Comparison of ENCODE assay signal across 10 mouse cellular contexts in genomic region chr10:84411122-84412105, GRCm38 (mm10). TPM values are rescaled to one million over a fixed set of nuclear protein-coding genes. Genes with fewer than 3 reads are reported as not detected.
DNase-seq lines count a peak whose midpoint lies in the region; ATAC-seq and TF ChIP-seq lines count a peak whose summit lies in the region.
"Had no signal": no experiment of that assay in that cellular context is flagged by ENCODE, and none has a peak within 500 bp of the region (broad histone marks: within the 10 kb centered on the region; RNA-seq: fewer than 3 reads in every experiment).

No protein-coding gene starts in this region.

- H3K36me3 ChIP-seq in kidney, embryonic 15.5 days: peaks cover 4% of the 10 kb centered on the region

- no peak for TF ChIP-seq CTCF in cerebellum, adult 2 months (IDR thresholded peaks at IDR 0.05; ENCODE audit: borderline replicate concordance, insufficient read depth, low read depth, low read length)

- ATAC-seq in kidney, embryonic 15.5 days (replicated peaks; ENCODE audit: low FRiP score): no peak
- ATAC-seq: inflammation-experienced regulatory T-cells, adult 6 months had no signal

- no peak overlapping the region for H3K4me3 ChIP-seq in cerebellum, adult 2 months (replicated peaks; ENCODE audit: insufficient read depth, low read depth, low read length)
- no peak overlapping the region for H3K4me3 ChIP-seq in kidney, embryonic 15.5 days (replicated peaks)

- peak; percentile 63 to 67 for DNase-seq in cerebellum, adult 2 months
- DNase-seq in cerebellum, adult 11-12 months: no peak
- peak; percentile 66 for DNase-seq in kidney, adult 9 months
- peak; percentile 39 to 46 for DNase-seq in cerebellum, postnatal 36 days
- peak; percentile 57 to 70 for DNase-seq in kidney, postnatal 36 days
- DNase-seq in right cerebral cortex, postnatal 10 days (ENCODE audit: low spot score in 2 of 2): no peak
- no peak for DNase-seq in c-Kit-positive CD71-positive TER-119-positive erythroid progenitor cells, embryonic 14.5 days (ENCODE audit: low spot score)

- 37% methylated on average over 16 of the region's 16 CpGs for WGBS in cerebellum, adult 2 months
- WGBS in kidney, embryonic 15.5 days: 80% methylated on average over 16 of the region's 16 CpGs

- peak overlapping the region; percentile 84 for H3K27ac ChIP-seq in cerebellum, adult 2 months (ENCODE audit: insufficient read depth, low read length)
- no peak overlapping the region for H3K27ac ChIP-seq in kidney, embryonic 15.5 days
- H3K27ac ChIP-seq: liver, embryonic 14.5 days had no signal

- no peaks in the 10 kb centered on the region for H3K27me3 ChIP-seq in cerebellum, adult 2 months (ENCODE audit: control insufficient read depth, insufficient read depth, low read length)
- no peaks in the 10 kb centered on the region for H3K27me3 ChIP-seq in kidney, embryonic 15.5 days

- H3K4me2 ChIP-seq in kidney, embryonic 15.5 days: no peak overlapping the region

- H3K9ac ChIP-seq in kidney, embryonic 15.5 days: no peak overlapping the region
- H3K9ac ChIP-seq: liver, embryonic 14.5 days had no signal

- peaks cover 68% of the 10 kb centered on the region for H3K4me1 ChIP-seq in cerebellum, adult 2 months (ENCODE audit: control insufficient read depth, insufficient read depth, low read length)
- H3K4me1 ChIP-seq in kidney, embryonic 15.5 days: peaks cover 35% of the 10 kb centered on the region

- H3K9me3 ChIP-seq in kidney, embryonic 15.5 days (replicated peaks): no peaks in the 10 kb centered on the region

- TF ChIP-seq POLR2A in cerebellum, adult 2 months (IDR thresholded peaks at IDR 0.05; ENCODE audit: borderline replicate concordance, insufficient read depth, low read length): 0 out of 2 replicates have a peak, but pooled peaks have one; percentile 4

RNA-seq across cellular contexts. Expression of gene Nuak1, which starts 29.0 kb away (rescaled TPM):
- polyA plus RNA-seq in cerebellum, adult 2 months (2012; rRNA removed): 39.8 and 41.5 TPM in 2 replicates
- 3.0 and 3.2 TPM in 2 replicates for polyA plus RNA-seq in kidney, embryonic 15.5 days (2015; fragmentation: Nextera tagmentation; extraction: Ambion mirVana)
- polyA plus RNA-seq: inflammation-experienced regulatory T-cells, adult 6 months had no signal

Comparison
In these comparisons a context has a peak if more than half of its experiments do, and no peak if none do; other contexts are left out.
1. DNase-seq: peak in cerebellum, adult 2 months (2 of 2), kidney, adult 9 months (single experiment), cerebellum, postnatal 36 days (2 of 2) and kidney, postnatal 36 days (2 of 2); none in cerebellum, adult 11-12 months (single experiment), right cerebral cortex, postnatal 10 days (0 of 2) and c-Kit-positive CD71-positive TER-119-positive erythroid progenitor cells, embryonic 14.5 days (single experiment).